Mouse (Mus musculus) kidney, adult 10 weeks (tissue): ENCODE data around the gene Gmip. TPM values are rescaled to one million over a fixed set of nuclear protein-coding genes. Genes with fewer than 3 reads are reported as not detected.

ENCODE experiments used
- polyA plus RNA-seq: library from polyadenylated mRNA; stranded (reverse); fragments of 350-450 nt; fragmentation: Illumina TruSeq; extraction: RNeasy Lipid Tissue Mini Kit (QIAGEN cat#74804); gene quantifications from one replicate; pipeline ENCODE4 v1.2.3, GENCODE M21; 2014; ENCODE audit warnings: low read depth, low replicate concordance

The Gmip gene
- 1.5 TPM for polyA plus RNA-seq

DNA sequence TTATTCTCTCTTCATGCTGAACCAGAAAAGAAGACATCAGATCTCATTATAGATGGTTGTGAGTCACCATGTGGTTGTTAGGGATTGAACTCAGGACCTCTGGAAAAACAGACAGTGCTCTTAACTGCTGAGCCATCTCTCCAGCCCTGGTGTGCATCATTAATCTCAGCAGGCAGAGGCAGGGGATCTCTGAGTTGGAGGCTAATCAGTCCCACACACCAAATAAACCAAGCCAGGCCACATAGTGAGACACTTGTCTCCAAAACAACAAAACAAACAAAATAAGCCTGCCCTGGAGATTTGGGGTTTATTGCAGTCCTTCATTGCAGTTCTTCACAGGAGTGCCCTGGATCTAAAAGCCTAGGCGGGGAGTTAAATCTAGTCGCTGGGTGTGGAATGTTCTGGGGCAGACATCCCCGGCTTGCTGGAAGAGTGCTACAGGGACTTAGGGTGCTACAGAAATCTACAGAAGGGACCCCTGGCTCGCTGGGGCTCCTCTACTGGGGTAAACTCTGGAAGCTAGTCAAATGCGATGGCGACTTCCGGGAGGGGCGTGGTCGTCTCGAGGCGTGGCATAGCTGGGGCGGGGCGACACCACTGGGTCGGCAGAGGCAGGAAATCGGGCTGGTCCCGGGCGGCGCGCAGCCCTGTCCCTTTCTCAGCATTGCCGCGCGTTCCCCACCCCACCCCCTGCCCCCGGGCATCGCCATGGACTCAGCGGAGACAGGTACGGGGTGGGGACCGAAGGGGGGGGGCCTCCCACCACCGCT, at the start of gene Gmip:
TSS of gene Gmip (plus strand) at position 586 of the 770 bp plus-strand sequence.

DNA sequence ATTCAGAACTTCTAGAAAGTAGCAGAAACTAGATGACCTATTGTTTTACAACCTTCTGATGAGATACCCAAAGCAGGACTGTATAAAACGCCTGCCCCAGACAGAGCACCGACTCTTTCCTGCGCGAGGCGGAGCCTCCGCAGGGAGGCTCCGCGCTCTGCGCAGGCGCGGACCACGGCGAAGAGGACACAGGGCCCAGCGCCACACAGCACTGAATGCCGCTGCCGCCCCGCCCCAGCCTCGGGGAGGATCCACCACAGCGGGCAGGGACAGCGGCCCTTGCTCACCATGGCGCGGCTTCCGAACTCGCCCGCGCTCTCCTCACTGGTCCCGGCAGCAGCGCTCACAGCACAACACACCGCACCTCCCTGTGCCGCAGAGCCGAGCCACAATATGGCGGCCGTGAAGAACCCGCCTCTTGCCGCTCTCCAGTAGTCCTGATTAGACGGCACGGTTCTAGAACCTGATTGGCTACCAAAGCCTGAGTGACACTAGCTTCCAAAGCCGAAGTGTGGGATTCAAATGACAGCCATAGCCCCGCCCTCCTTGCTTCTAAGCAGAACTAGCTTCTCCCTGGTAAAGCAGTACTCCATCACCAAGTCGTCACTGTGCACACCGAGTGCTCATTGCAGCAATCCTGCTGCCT, 33.9 kb upstream of the Gmip start, which contains the start of gene Gm20422:
TSS of gene Gm20422 (minus strand) at position 384 of the 646 bp plus-strand sequence.

DNA sequence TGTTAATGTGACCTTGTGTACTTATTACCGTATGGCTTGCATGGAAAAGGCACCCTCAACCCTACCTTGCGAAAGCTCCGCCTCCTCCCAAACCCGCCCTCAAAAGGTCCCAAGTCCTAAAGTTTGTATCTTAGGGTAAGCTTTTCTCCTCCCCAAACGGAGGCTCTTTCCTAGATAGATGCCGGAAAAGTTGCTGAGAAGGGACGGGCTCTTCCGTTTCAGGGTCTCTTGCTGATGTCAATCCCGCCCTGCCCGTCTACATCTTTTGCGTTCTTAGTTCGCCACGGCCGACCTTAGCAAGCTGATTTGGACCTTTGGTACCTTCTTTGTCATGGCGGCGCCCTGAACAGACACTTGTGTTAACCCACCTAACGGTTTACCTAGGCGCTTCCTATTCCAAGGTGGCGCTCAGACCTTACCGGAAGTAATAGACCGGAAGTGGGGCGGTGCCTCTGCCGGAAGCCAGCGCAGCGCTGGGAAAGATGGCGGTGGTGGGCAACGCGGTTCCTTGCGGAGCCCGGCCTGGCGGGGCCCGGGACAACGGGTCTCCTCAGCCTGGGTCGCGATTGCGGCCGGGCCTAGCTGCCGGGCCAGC, 17.6 kb upstream of the Gmip start, which contains the start of the genes Atp13a1 and Zfp866:
TSS of gene Atp13a1 (plus strand) at position 391 of the 595 bp plus-strand sequence.
TSS of gene Zfp866 (minus strand) at position 406 of the 595 bp plus-strand sequence.

DNA sequence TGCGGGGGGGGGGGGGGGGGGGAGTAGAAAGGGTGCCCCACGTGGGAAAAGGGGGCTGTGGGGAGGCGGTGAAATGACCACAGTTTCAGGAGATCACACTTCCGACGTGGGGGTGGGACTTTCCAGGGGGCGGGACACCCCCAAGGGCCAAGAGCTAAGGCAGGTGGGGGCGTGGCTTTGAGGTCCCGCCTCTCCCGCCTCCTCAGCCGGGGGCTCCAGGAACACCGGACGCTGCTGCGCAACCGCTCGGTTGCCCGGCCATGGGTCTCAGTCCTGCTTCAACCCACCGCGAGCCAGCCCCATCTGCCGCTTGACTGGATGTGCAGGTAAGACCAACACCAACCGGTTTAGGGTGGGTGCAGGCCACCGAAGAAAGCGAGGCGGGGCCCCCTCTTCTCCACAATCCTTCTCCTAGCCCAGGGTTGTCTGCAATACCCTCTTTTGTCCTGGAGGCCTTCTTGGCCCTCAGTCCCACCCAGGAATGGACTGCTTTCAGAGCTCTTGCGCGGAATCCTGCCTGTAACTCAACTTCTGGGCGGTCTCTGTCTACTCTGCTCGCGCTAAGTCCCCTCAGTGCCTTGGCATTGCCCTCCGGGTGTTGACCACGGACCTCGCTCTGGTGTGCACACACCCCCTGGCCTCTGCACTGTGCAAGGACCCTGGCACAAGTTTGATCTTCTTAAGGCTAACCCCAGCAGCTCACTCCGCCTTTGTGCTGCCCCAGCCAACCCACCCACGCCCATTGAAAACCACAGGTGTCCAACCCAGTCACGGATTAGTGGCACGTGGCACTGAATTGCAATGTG, 14.1 kb downstream of the Gmip start, which contains the start of gene Lpar2:
TSS of gene Lpar2 (plus strand) at position 44 of the 806 bp plus-strand sequence.

DNA sequence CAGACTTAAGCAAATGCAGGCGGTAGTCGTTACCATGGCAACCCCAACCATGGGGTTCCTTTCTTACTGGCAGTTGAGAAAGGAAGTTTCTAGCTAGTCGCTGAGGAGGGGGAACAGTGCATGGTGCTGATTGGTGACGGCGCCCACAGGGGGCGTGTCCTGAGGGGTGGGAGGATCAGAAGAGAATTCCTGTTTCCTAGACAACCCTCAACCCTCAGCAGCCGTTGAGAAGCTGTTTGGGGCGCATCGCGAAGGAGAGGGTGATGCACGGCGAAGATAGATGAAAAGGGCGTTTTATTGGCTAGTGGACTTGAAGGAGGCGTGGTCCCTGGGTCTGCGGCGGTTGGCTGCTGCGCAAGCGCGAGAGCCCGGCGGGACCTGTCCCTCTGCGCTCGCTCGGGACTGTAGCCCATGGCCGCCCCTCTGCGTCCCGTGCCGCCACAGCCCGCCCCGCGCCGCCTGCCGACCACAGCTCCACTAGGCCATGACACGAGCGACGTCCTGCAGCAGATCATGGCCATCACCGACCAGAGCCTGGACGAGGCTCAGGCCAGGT, 23.9 kb downstream of the Gmip start, which contains the start of gene Pbx4:
TSS of gene Pbx4 (plus strand) at position 194 of the 556 bp plus-strand sequence.

Other genes with a start within 250 kb of the Gmip start
- gene Zfp868, start 183.1 kb upstream of the Gmip start, polyA plus RNA-seq, result 40.5 TPM
- 8.5 TPM for gene Zfp964, start 154.2 kb upstream of the Gmip start, polyA plus RNA-seq
- 53.4 TPM for gene Zfp869, start 98.0 kb upstream of the Gmip start, polyA plus RNA-seq
- 12.6 TPM for gene Zfp963, start 58.7 kb upstream of the Gmip start, polyA plus RNA-seq
- not detected for gene Gm20422, start 33.8 kb upstream of the Gmip start, polyA plus RNA-seq
- 1.6 TPM for gene Atp13a1, start 17.5 kb upstream of the Gmip start, polyA plus RNA-seq
- 35.9 TPM for gene Zfp866, start 17.5 kb upstream of the Gmip start, polyA plus RNA-seq
- 2.6 TPM for gene Lpar2, start 13.8 kb downstream of the Gmip start, polyA plus RNA-seq
- gene Pbx4, start 23.8 kb downstream of the Gmip start, polyA plus RNA-seq, result not detected
- not detected for gene Cilp2, start 79.0 kb downstream of the Gmip start, polyA plus RNA-seq
- gene Tssk6, start 93.5 kb downstream of the Gmip start, polyA plus RNA-seq, result not detected
- gene Ndufa13, start 93.9 kb downstream of the Gmip start, polyA plus RNA-seq, result 1.2 TPM
- gene Yjefn3, start 94.0 kb downstream of the Gmip start, polyA plus RNA-seq, result not detected
- 5.7 TPM for gene Gatad2a, start 187.7 kb downstream of the Gmip start, polyA plus RNA-seq
- 7.8 TPM for gene Mau2, start 234.1 kb downstream of the Gmip start, polyA plus RNA-seq
- gene Sugp1, start 234.1 kb downstream of the Gmip start, polyA plus RNA-seq, result 4.8 TPM